Mouse (Mus musculus): Measurements from ENCODE around the gene Sh3bp2. TPM values are rescaled to one million over a fixed set of nuclear protein-coding genes. Genes with fewer than 3 reads are reported as not detected.

Sh3bp2 gene
- polyA plus RNA-seq, 1 experiment from 2014 or later = 4.9 TPM

GRCm38 (mm10) chr5:34527352-34527751 lies 1.7 kb downstream of the Sh3bp2 start:
- Histone ChIP-seq H3K36me3 (no peaks in the 10 kb centered on the region), H3K4me2 (peak overlapping the region; percentile 82; the same call in 1 of the 2 replicates), H3K4me3 (no peak overlapping the region), H3K9ac (no peak overlapping the region), H3K27ac (replicated peaks) (no peak overlapping the region), H3K27me3 (replicated peaks) (no peaks in the 10 kb centered on the region), H3K9me3 (no peaks in the 10 kb centered on the region), H3K4me1 (peaks cover 17% of the 10 kb centered on the region)
- ATAC-seq (ENCODE audit: extremely low read depth, insufficient number of reproducible peaks, low FRiP score, low TSS enrichment) = no peak
- 93% methylated on average over 2 of the region's 2 CpGs for WGBS

- ATAC-seq (ENCODE audit: extremely low read depth, insufficient number of reproducible peaks, low FRiP score, low TSS enrichment) = no peak
- no peak overlapping the region for H3K4me3 ChIP-seq
Observed at GRCm38 (mm10) chr5:34528724-34529123, 3.1 kb downstream of the Sh3bp2 start.

GRCm38 (mm10) chr5:34530116-34530515 lies 4.5 kb downstream of the Sh3bp2 start:
- H3K36me3 ChIP-seq = no peaks in the 10 kb centered on the region
- H3K4me1 ChIP-seq = peaks cover 36% of the 10 kb centered on the region
- no peaks in the 10 kb centered on the region for H3K27me3 ChIP-seq (replicated peaks)
- H3K9ac ChIP-seq = no peak overlapping the region
- 67% methylated on average over 5 of the region's 5 CpGs for WGBS
- H3K4me3 ChIP-seq = no peak overlapping the region
- no peak for ATAC-seq (ENCODE audit: extremely low read depth, insufficient number of reproducible peaks, low FRiP score, low TSS enrichment)
- no peak overlapping the region for H3K4me2 ChIP-seq
- H3K9me3 ChIP-seq = no peaks in the 10 kb centered on the region
- no peak overlapping the region for H3K27ac ChIP-seq (replicated peaks)

More at GRCm38 (mm10) chr5:34528724-34529123, 3.1 kb downstream of the Sh3bp2 start:
- Histone ChIP-seq H3K9ac (no peak overlapping the region), H3K4me2 (no peak overlapping the region), H3K27me3 (replicated peaks) (no peaks in the 10 kb centered on the region), H3K36me3 (no peaks in the 10 kb centered on the region), H3K9me3 (no peaks in the 10 kb centered on the region), H3K27ac (replicated peaks) (no peak overlapping the region), H3K4me1 (peaks cover 27% of the 10 kb centered on the region)
- 76% methylated on average over 5 of the region's 5 CpGs for WGBS

GRCm38 (mm10) chr5:34530687-34531086 lies 5.0 kb downstream of the Sh3bp2 start:
- WGBS = 44% methylated on average over 4 of the region's 4 CpGs
- H3K4me3 ChIP-seq = no peak overlapping the region
- H3K9me3 ChIP-seq = no peaks in the 10 kb centered on the region
- H3K9ac ChIP-seq = no peak overlapping the region
- H3K27me3 ChIP-seq (replicated peaks) = no peaks in the 10 kb centered on the region
- H3K36me3 ChIP-seq = no peaks in the 10 kb centered on the region
- H3K27ac ChIP-seq (replicated peaks) = no peak overlapping the region
- peaks cover 36% of the 10 kb centered on the region for H3K4me1 ChIP-seq
- ATAC-seq (ENCODE audit: extremely low read depth, insufficient number of reproducible peaks, low FRiP score, low TSS enrichment) = no peak
- H3K4me2 ChIP-seq = no peak overlapping the region

GRCm38 (mm10) chr5:34533066-34533465 lies 7.4 kb downstream of the Sh3bp2 start:
- WGBS = 60% methylated on average over 5 of the region's 5 CpGs
- no peak overlapping the region for H3K4me2 ChIP-seq
- H3K4me3 ChIP-seq = no peak overlapping the region
- H3K9ac ChIP-seq = 0 out of 2 replicates have a peak overlapping the region, but pooled peaks have one; percentile 30
- H3K4me1 ChIP-seq = peaks cover 24% of the 10 kb centered on the region
- H3K27me3 ChIP-seq (replicated peaks) = no peaks in the 10 kb centered on the region
- H3K36me3 ChIP-seq = no peaks in the 10 kb centered on the region
- ATAC-seq (ENCODE audit: extremely low read depth, insufficient number of reproducible peaks, low FRiP score, low TSS enrichment) = no peak
- peak overlapping the region; percentile 67 for H3K27ac ChIP-seq (replicated peaks)
- H3K9me3 ChIP-seq = no peaks in the 10 kb centered on the region

GRCm38 (mm10) chr5:34533820-34534219 lies 8.2 kb downstream of the Sh3bp2 start:
- no peaks in the 10 kb centered on the region for H3K36me3 ChIP-seq
- H3K4me2 ChIP-seq = no peak overlapping the region
- H3K4me3 ChIP-seq = no peak overlapping the region
- 0 out of 2 replicates have a peak, but pooled peaks have one; percentile 47 for ATAC-seq (ENCODE audit: extremely low read depth, insufficient number of reproducible peaks, low FRiP score, low TSS enrichment)
- H3K27me3 ChIP-seq (replicated peaks) = no peaks in the 10 kb centered on the region
- no peak overlapping the region for H3K9ac ChIP-seq
- H3K4me1 ChIP-seq = peaks cover 24% of the 10 kb centered on the region
- H3K9me3 ChIP-seq = no peaks in the 10 kb centered on the region
- 0 out of 2 replicates have a peak overlapping the region, but pooled peaks have one; percentile 29 for H3K27ac ChIP-seq (replicated peaks)
- WGBS = 50% methylated on average over 3 of the region's 3 CpGs

GRCm38 (mm10) chr5:34534776-34535581 lies 9.3 kb downstream of the Sh3bp2 start:
- Histone ChIP-seq H3K27ac (replicated peaks) (no peak overlapping the region), H3K4me3 (no peak overlapping the region), H3K36me3 (no peaks in the 10 kb centered on the region), H3K9ac (no peak overlapping the region), H3K27me3 (replicated peaks) (no peaks in the 10 kb centered on the region), H3K9me3 (no peaks in the 10 kb centered on the region), H3K4me1 (peaks cover 24% of the 10 kb centered on the region), H3K4me2 (no peak overlapping the region)
- no peak for ATAC-seq (ENCODE audit: extremely low read depth, insufficient number of reproducible peaks, low FRiP score, low TSS enrichment)
- 70% methylated on average over 5 of the region's 5 CpGs for WGBS

- Histone ChIP-seq H3K4me1 (peaks cover 19% of the 10 kb centered on the region), H3K9me3 (no peaks in the 10 kb centered on the region), H3K36me3 (no peaks in the 10 kb centered on the region), H3K4me2 (no peak overlapping the region), H3K9ac (no peak overlapping the region), H3K4me3 (no peak overlapping the region), H3K27me3 (replicated peaks) (no peaks in the 10 kb centered on the region), H3K27ac (replicated peaks) (no peak overlapping the region)
- 73% methylated on average over 7 of the region's 7 CpGs for WGBS
- no peak for ATAC-seq (ENCODE audit: extremely low read depth, insufficient number of reproducible peaks, low FRiP score, low TSS enrichment)
Observed at GRCm38 (mm10) chr5:34535831-34536230, 10.2 kb downstream of the Sh3bp2 start.

- no peak overlapping the region for H3K4me2 ChIP-seq
- ATAC-seq (ENCODE audit: extremely low read depth, insufficient number of reproducible peaks, low FRiP score, low TSS enrichment) = no peak
- H3K36me3 ChIP-seq = no peaks in the 10 kb centered on the region
- H3K27ac ChIP-seq (replicated peaks) = no peak overlapping the region
- 69% methylated on average over 7 of the region's 7 CpGs for WGBS
- H3K9me3 ChIP-seq = no peaks in the 10 kb centered on the region
- no peak overlapping the region for H3K4me3 ChIP-seq
- H3K27me3 ChIP-seq (replicated peaks) = no peaks in the 10 kb centered on the region; the same call in 1 of the 2 replicates
- H3K4me1 ChIP-seq = peaks cover 16% of the 10 kb centered on the region
- H3K9ac ChIP-seq = no peak overlapping the region
Observed at GRCm38 (mm10) chr5:34538079-34538478, 12.4 kb downstream of the Sh3bp2 start.

GRCm38 (mm10) chr5:34538527-34538926 lies 12.9 kb downstream of the Sh3bp2 start:
- H3K4me2 ChIP-seq = no peak overlapping the region
- H3K36me3 ChIP-seq = no peaks in the 10 kb centered on the region
- no peak for ATAC-seq (ENCODE audit: extremely low read depth, insufficient number of reproducible peaks, low FRiP score, low TSS enrichment)
- H3K4me3 ChIP-seq = no peak overlapping the region
- peaks cover 15% of the 10 kb centered on the region for H3K4me1 ChIP-seq
- no peaks in the 10 kb centered on the region; the same call in 1 of the 2 replicates for H3K27me3 ChIP-seq (replicated peaks)
- no peaks in the 10 kb centered on the region for H3K9me3 ChIP-seq
- H3K9ac ChIP-seq = no peak overlapping the region
- WGBS = 35% methylated on average over 5 of the region's 5 CpGs
- H3K27ac ChIP-seq (replicated peaks) = no peak overlapping the region

GRCm38 (mm10) chr5:34539121-34539520 lies 13.5 kb downstream of the Sh3bp2 start:
- ATAC-seq (ENCODE audit: extremely low read depth, insufficient number of reproducible peaks, low FRiP score, low TSS enrichment) = no peak
- H3K9ac ChIP-seq = no peak overlapping the region
- H3K9me3 ChIP-seq = no peaks in the 10 kb centered on the region
- no peak overlapping the region for H3K27ac ChIP-seq (replicated peaks)
- peaks cover 9% of the 10 kb centered on the region for H3K4me1 ChIP-seq
- WGBS = 88% methylated on average over 2 of the region's 2 CpGs
- no peaks in the 10 kb centered on the region for H3K36me3 ChIP-seq
- no peaks in the 10 kb centered on the region; the same call in 1 of the 2 replicates for H3K27me3 ChIP-seq (replicated peaks)
- H3K4me3 ChIP-seq = no peak overlapping the region
- H3K4me2 ChIP-seq = no peak overlapping the region

- no peaks in the 10 kb centered on the region for H3K36me3 ChIP-seq
- WGBS = 65% methylated on average over 1 of the region's 1 CpGs
- no peak for ATAC-seq (ENCODE audit: extremely low read depth, insufficient number of reproducible peaks, low FRiP score, low TSS enrichment)
Observed at GRCm38 (mm10) chr5:34542166-34542565, 16.5 kb downstream of the Sh3bp2 start.

More at GRCm38 (mm10) chr5:34542166-34542565, 16.5 kb downstream of the Sh3bp2 start:
- no peak overlapping the region for H3K9ac ChIP-seq
- H3K27me3 ChIP-seq (replicated peaks) = no peaks in the 10 kb centered on the region; the same call in 1 of the 2 replicates
- H3K4me2 ChIP-seq = no peak overlapping the region
- H3K4me1 ChIP-seq = 0 out of 2 replicates have a peak, but pooled peaks cover 4% of the 10 kb centered on the region
- no peak overlapping the region for H3K27ac ChIP-seq (replicated peaks)
- no peaks in the 10 kb centered on the region for H3K9me3 ChIP-seq
- H3K4me3 ChIP-seq = no peak overlapping the region
